Mouse (Mus musculus): ENCODE results near the gene Nlrp1a. TPM values are rescaled to one million over a fixed set of nuclear protein-coding genes. Genes with fewer than 3 reads are reported as not detected.

Nlrp1a gene
- 0.25 TPM for polyA plus RNA-seq (2014; fragmentation: Illumina TruSeq; extraction: RNeasy Lipid Tissue Mini Kit (QIAGEN cat#74804); ENCODE audit: low read depth, low replicate concordance)

GRCm38 (mm10) chr11:71144661-71145060, at the start of gene Nlrp1a:
TSS of gene Nlrp1a (minus strand) at chr11:71144704.

Other genes with a start within 250 kb of the Nlrp1a start
- 148 TPM for gene Nup88, start 174.7 kb downstream of the Nlrp1a start, polyA plus RNA-seq (2014; fragmentation: Illumina TruSeq; extraction: RNeasy Lipid Tissue Mini Kit (QIAGEN cat#74804); ENCODE audit: low read depth, low replicate concordance)
- gene Rpain, start 174.5 kb downstream of the Nlrp1a start, polyA plus RNA-seq (2014; fragmentation: Illumina TruSeq; extraction: RNeasy Lipid Tissue Mini Kit (QIAGEN cat#74804); ENCODE audit: low read depth, low replicate concordance): 7.4 TPM
- gene C1qbp, start 161.7 kb downstream of the Nlrp1a start, polyA plus RNA-seq (2014; fragmentation: Illumina TruSeq; extraction: RNeasy Lipid Tissue Mini Kit (QIAGEN cat#74804); ENCODE audit: low read depth, low replicate concordance): 113 TPM
- 13.9 TPM for gene Dhx33, start 140.3 kb downstream of the Nlrp1a start, polyA plus RNA-seq (2014; fragmentation: Illumina TruSeq; extraction: RNeasy Lipid Tissue Mini Kit (QIAGEN cat#74804); ENCODE audit: low read depth, low replicate concordance)
- 42.6 TPM for gene Mis12, start 125.1 kb downstream of the Nlrp1a start, polyA plus RNA-seq (2014; fragmentation: Illumina TruSeq; extraction: RNeasy Lipid Tissue Mini Kit (QIAGEN cat#74804); ENCODE audit: low read depth, low replicate concordance)
- gene Derl2, start 124.9 kb downstream of the Nlrp1a start, polyA plus RNA-seq (2014; fragmentation: Illumina TruSeq; extraction: RNeasy Lipid Tissue Mini Kit (QIAGEN cat#74804); ENCODE audit: low read depth, low replicate concordance): 81.2 TPM
- gene 6330403K07Rik, start 111.2 kb downstream of the Nlrp1a start, polyA plus RNA-seq (2014; fragmentation: Illumina TruSeq; extraction: RNeasy Lipid Tissue Mini Kit (QIAGEN cat#74804); ENCODE audit: low read depth, low replicate concordance): 4.3 TPM
- 15.7 TPM for gene Nlrp1b, start 86.0 kb upstream of the Nlrp1a start, polyA plus RNA-seq (2014; fragmentation: Illumina TruSeq; extraction: RNeasy Lipid Tissue Mini Kit (QIAGEN cat#74804); ENCODE audit: low read depth, low replicate concordance)